Mouse (Mus musculus) adrenal gland, adult 10 weeks (tissue): ENCODE measurements around the gene Pitpna. TPM values are rescaled to one million over a fixed set of nuclear protein-coding genes. Genes with fewer than 3 reads are reported as not detected.

Experiments
- polyA plus RNA-seq: library from polyadenylated mRNA; stranded (reverse); fragments of 350-450 nt; fragmentation: Illumina TruSeq; extraction: RNeasy Lipid Tissue Mini Kit (QIAGEN cat#74804); gene quantifications from one replicate; pipeline ENCODE4 v1.2.3, GENCODE M21; 2014; ENCODE audit warnings: low read depth, low replicate concordance

Gene Pitpna
- 269 TPM for polyA plus RNA-seq

GRCm38 (mm10) chr11:75587493-75588284 lies at the start of gene Pitpna:
Pitpna (plus strand) TSS chr11:75588097.

GRCm38 (mm10) chr11:75630645-75631229 lies 42.8 kb downstream of the Pitpna start, which contains the start of gene Inpp5k:
Inpp5k (plus strand) TSS chr11:75630988.

GRCm38 (mm10) chr11:75650311-75650710 lies 62.4 kb downstream of the Pitpna start, which contains the start of gene Myo1c:
Myo1c (plus strand) TSS chr11:75650504.

Other genes starting within 250 kb of the Pitpna start
- 44.3 TPM for gene Rpa1, start 239.8 kb upstream of the Pitpna start, polyA plus RNA-seq
- 5.8 TPM for gene Smyd4, start 239.7 kb upstream of the Pitpna start, polyA plus RNA-seq
- gene Serpinf1, start 165.4 kb upstream of the Pitpna start, polyA plus RNA-seq, result 5.1 TPM
- not detected for gene Serpinf2, start 148.5 kb upstream of the Pitpna start, polyA plus RNA-seq
- gene Wdr81, start 133.4 kb upstream of the Pitpna start, polyA plus RNA-seq, result 0.23 TPM
- 9.5 TPM for gene Tlcd2, start 126.4 kb upstream of the Pitpna start, polyA plus RNA-seq
- 55.2 TPM for gene Prpf8, start 101.3 kb upstream of the Pitpna start, polyA plus RNA-seq
- 0.93 TPM for gene Rilp, start 78.0 kb upstream of the Pitpna start, polyA plus RNA-seq
- gene Scarf1, start 74.6 kb upstream of the Pitpna start, polyA plus RNA-seq, result not detected
- 3.3 TPM for gene Slc43a2, start 56.4 kb upstream of the Pitpna start, polyA plus RNA-seq
- 61.9 TPM for gene Inpp5k, start 42.9 kb downstream of the Pitpna start, polyA plus RNA-seq
- gene Myo1c, start 62.4 kb downstream of the Pitpna start, polyA plus RNA-seq, result 16.5 TPM
- 251 TPM for gene Crk, start 91.2 kb downstream of the Pitpna start, polyA plus RNA-seq
- 2,021 TPM for gene Ywhae, start 144.8 kb downstream of the Pitpna start, polyA plus RNA-seq
- gene Doc2b, start 208.0 kb downstream of the Pitpna start, polyA plus RNA-seq, result 9.4 TPM